Mouse (Mus musculus): Measurements from ENCODE around the gene Rbl2.

GRCm38 (mm10) chr8:91034417-91034816 lies 35.4 kb upstream of the Rbl2 start:
- no peak for TF ChIP-seq CTCF (IDR thresholded peaks at IDR 0.05; ENCODE audit: low read depth, low read length)
- TF ChIP-seq POLR2A (IDR thresholded peaks at IDR 0.05; ENCODE audit: borderline replicate concordance, low read depth, low read length): no peak
